Mouse (Mus musculus): ENCODE results near the gene Btk. TPM values are rescaled to one million over a fixed set of nuclear protein-coding genes. Genes with fewer than 3 reads are reported as not detected.

Gene Btk
- total RNA-seq (2015; ENCODE audit: low replicate concordance) (18.0 and 23.4 TPM in 2 replicates), total RNA-seq (2017; ENCODE audit: low replicate concordance) (8.9 and 12.6 TPM in 2 replicates)

GRCm38 (mm10) chrX:134582888-134583669, at the start of gene Btk:
Gene Btk (minus strand): TSS chrX:134583570.
- no peak for ATAC-seq (replicated peaks; ENCODE audit: low FRiP score, poor library complexity, severe bottlenecking)

- ATAC-seq (replicated peaks; ENCODE audit: low FRiP score, poor library complexity, severe bottlenecking), result no peak
Observed at GRCm38 (mm10) chrX:134632710-134633109, 49.3 kb upstream of the Btk start.

GRCm38 (mm10) chrX:134628200-134628599, 44.8 kb upstream of the Btk start:
- ATAC-seq (replicated peaks; ENCODE audit: low FRiP score, poor library complexity, severe bottlenecking), result no peak

GRCm38 (mm10) chrX:134623350-134623749, 40.0 kb upstream of the Btk start:
- no peak for ATAC-seq (replicated peaks; ENCODE audit: low FRiP score, poor library complexity, severe bottlenecking)

GRCm38 (mm10) chrX:134621685-134622084, 38.3 kb upstream of the Btk start:
- no peak for ATAC-seq (replicated peaks; ENCODE audit: low FRiP score, poor library complexity, severe bottlenecking)

GRCm38 (mm10) chrX:134620254-134620865, 37.0 kb upstream of the Btk start:
- no peak for ATAC-seq (replicated peaks; ENCODE audit: low FRiP score, poor library complexity, severe bottlenecking)

- ATAC-seq (replicated peaks; ENCODE audit: low FRiP score, poor library complexity, severe bottlenecking), result no peak
Observed at GRCm38 (mm10) chrX:134619695-134620094, 36.3 kb upstream of the Btk start.

- 0 out of 2 replicates have a peak, but pooled peaks have one; percentile 61 for ATAC-seq (replicated peaks; ENCODE audit: low FRiP score, poor library complexity, severe bottlenecking)
Observed at GRCm38 (mm10) chrX:134614306-134614705, 30.9 kb upstream of the Btk start.

GRCm38 (mm10) chrX:134612285-134612959, 29.1 kb upstream of the Btk start:
- ATAC-seq (replicated peaks; ENCODE audit: low FRiP score, poor library complexity, severe bottlenecking), result peak; percentile 65

GRCm38 (mm10) chrX:134610984-134611383, 27.6 kb upstream of the Btk start:
- ATAC-seq (replicated peaks; ENCODE audit: low FRiP score, poor library complexity, severe bottlenecking), result 0 out of 2 replicates have a peak, but pooled peaks have one; percentile 54

GRCm38 (mm10) chrX:134609472-134609871, 26.1 kb upstream of the Btk start:
- ATAC-seq (replicated peaks; ENCODE audit: low FRiP score, poor library complexity, severe bottlenecking), result no peak; the same call in 1 of the 2 replicates

GRCm38 (mm10) chrX:134601380-134602120, 18.2 kb upstream of the Btk start:
- ATAC-seq (replicated peaks; ENCODE audit: low FRiP score, poor library complexity, severe bottlenecking), result peak; percentile 46

GRCm38 (mm10) chrX:134600659-134601379, 17.4 kb upstream of the Btk start, which contains the start of the genes Gla and Hnrnph2:
Gene Gla (minus strand): TSS chrX:134601125.
Gene Hnrnph2 (plus strand): TSS chrX:134601179.
- ATAC-seq (replicated peaks; ENCODE audit: low FRiP score, poor library complexity, severe bottlenecking), result peak; percentile 96

GRCm38 (mm10) chrX:134599922-134600565, 16.7 kb upstream of the Btk start:
- 0 out of 2 replicates have a peak, but pooled peaks have one; percentile 3 for ATAC-seq (replicated peaks; ENCODE audit: low FRiP score, poor library complexity, severe bottlenecking)

GRCm38 (mm10) chrX:134589836-134590235, 6.5 kb upstream of the Btk start:
- no peak for ATAC-seq (replicated peaks; ENCODE audit: low FRiP score, poor library complexity, severe bottlenecking)

GRCm38 (mm10) chrX:134588997-134589396, 5.6 kb upstream of the Btk start:
- ATAC-seq (replicated peaks; ENCODE audit: low FRiP score, poor library complexity, severe bottlenecking), result no peak

- no peak for ATAC-seq (replicated peaks; ENCODE audit: low FRiP score, poor library complexity, severe bottlenecking)
Observed at GRCm38 (mm10) chrX:134588261-134588660, 4.9 kb upstream of the Btk start.

GRCm38 (mm10) chrX:134586447-134586846, 3.1 kb upstream of the Btk start:
- no peak for ATAC-seq (replicated peaks; ENCODE audit: low FRiP score, poor library complexity, severe bottlenecking)

Data from erythroid progenitor cell, adult 5-6 weeks (primary cell).